Mouse (Mus musculus) CD4-positive, CD25-positive, alpha-beta regulatory T cell, adult 9 weeks (primary cell): ENCODE measurements around the gene Iqck. TPM values are rescaled to one million over a fixed set of nuclear protein-coding genes. Genes with fewer than 3 reads are reported as not detected.

Experiments used
- polyA plus RNA-seq: library from polyadenylated mRNA; unstranded; fragments of 100-300 nt; shearing (Covaris generic); gene quantifications from one replicate; pipeline ENCODE4 v1.2.1, GENCODE M21; 2017

Gene Iqck
- 0.62 TPM for polyA plus RNA-seq

DNA sequence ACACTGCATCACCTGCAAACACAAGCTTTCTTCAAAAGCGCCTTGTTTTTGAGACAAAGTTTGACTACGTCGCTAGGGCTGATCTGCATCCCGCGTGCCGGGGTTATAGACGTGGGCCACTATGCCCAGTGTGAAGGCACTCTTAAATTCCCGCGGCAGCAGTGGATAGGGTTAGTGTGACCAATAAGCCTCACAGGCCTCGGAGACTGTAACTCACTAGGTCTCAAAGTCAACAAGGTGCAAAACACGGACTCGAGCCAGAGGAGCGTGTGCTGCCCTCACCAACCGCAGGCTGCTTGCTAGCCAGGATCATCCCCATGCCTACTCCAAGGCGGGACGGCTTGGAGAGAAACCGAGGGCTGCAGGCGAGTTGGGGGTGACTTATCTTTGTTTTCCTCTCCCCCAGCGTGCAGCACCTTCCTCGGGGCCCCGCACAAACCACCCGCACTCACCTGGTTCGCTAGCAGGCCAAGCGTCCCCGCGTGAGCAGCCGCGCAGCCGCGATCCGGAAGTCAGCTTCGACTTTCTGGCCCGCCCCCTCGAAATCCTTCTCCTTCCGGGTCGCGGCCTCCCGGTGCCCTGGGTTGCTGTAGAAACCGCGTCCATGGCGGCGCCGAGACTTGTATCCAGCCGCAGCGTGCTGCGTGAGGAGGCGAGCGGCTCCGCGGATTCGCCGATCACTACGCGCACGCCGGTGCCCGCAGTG, at the start of gene Iqck:
TSS of gene Iqck (plus strand) at position 582 of the 706 bp plus-strand sequence.

GRCm38 (mm10) chr7:118855877-118856304, 339 bp downstream of the Iqck start, which contains the start of gene Knop1:
Gene Knop1 (minus strand): TSS chr7:118856254.

DNA sequence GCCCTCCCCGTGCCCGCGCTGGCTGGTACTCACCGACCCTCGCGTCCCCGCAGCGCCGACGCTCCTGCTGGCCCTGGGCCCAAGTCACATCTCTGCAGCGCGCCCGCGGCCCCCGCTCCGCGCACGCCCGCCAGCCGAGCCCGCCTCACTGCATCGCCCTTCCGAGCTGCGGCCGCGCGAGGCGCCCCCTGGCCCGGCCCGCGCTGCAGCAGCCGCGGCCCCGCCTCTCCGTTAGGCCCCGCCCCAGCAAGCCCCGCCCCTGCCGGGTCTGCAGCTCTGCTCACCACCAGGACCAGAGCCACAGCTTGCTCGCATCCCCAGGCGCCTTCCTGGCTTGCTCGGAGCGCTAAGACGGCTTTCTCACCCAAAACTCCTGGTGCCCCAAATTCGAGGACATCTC, 139.5 kb downstream of the Iqck start, which contains the start of gene Gprc5b:
TSS of gene Gprc5b (minus strand) at position 205 of the 400 bp plus-strand sequence.

Other genes with a start within 250 kb of the Iqck start
- 15.7 TPM for gene Gde1, start 150.0 kb upstream of the Iqck start, polyA plus RNA-seq
- 6.7 TPM for gene Ccp110, start 143.2 kb upstream of the Iqck start, polyA plus RNA-seq
- gene Vps35l, start 115.5 kb upstream of the Iqck start, polyA plus RNA-seq = 102 TPM
- gene Knop1, start 502 bp downstream of the Iqck start, polyA plus RNA-seq = 46.1 TPM
- gene Gprc5b, start 139.5 kb downstream of the Iqck start, polyA plus RNA-seq = 1.6 TPM